Mouse (Mus musculus) erythroid progenitor cell, adult 5-6 weeks (primary cell): Measurements from ENCODE around the gene Cpne2. TPM values are rescaled to one million over a fixed set of nuclear protein-coding genes. Genes with fewer than 3 reads are reported as not detected.
A peak's percentile ranks its signal among the peaks of the same experiment; 100 is the strongest.

Experiments
- ATAC-seq: replicated peaks from 2 replicates; pipeline ENCODE4 v1.8.0; 2016; ENCODE audit warnings: moderate number of reproducible peaks, mild to moderate bottlenecking, moderate TSS enrichment, inconsistent platforms; ENCODE audit not compliant: poor library complexity, low FRiP score, severe bottlenecking
- total RNA-seq, 2 experiments: library from RNA; stranded (forward) in 1 of 2; stranded (reverse) in 1 of 2; fragments of 150-400 nt in 1 of 2; fragments of 186-747, 209-891 nt in 1 of 2; gene quantifications; 2 replicates each; pipeline versions ENCODE4 v1.2.3 to v1.2.4; 2015 to 2017; ENCODE audit warnings: low replicate concordance in 2 of 2

The Cpne2 gene
- total RNA-seq, 2 experiments from 2014 or later = 18.7 to 37.3 TPM

- no peak for ATAC-seq
Measured at GRCm38 (mm10) chr8:94569419-94569818, 36.6 kb downstream of the Cpne2 start.

- no peak for ATAC-seq
Measured at GRCm38 (mm10) chr8:94571896-94572295, 39.1 kb downstream of the Cpne2 start.

GRCm38 (mm10) chr8:94574159-94574907, 41.5 kb downstream of the Cpne2 start:
- ATAC-seq = no peak

- ATAC-seq = no peak
Measured at GRCm38 (mm10) chr8:94575148-94575547, 42.4 kb downstream of the Cpne2 start.

- ATAC-seq = no peak
Measured at GRCm38 (mm10) chr8:94581820-94582483, 49.2 kb downstream of the Cpne2 start.

- ATAC-seq = no peak
Measured at GRCm38 (mm10) chr8:94582569-94582968, 49.8 kb downstream of the Cpne2 start.

- ATAC-seq = peak; percentile 72
Measured at GRCm38 (mm10) chr8:94584238-94584817, 51.5 kb downstream of the Cpne2 start.

GRCm38 (mm10) chr8:94591691-94592090, 58.9 kb downstream of the Cpne2 start:
- no peak for ATAC-seq

GRCm38 (mm10) chr8:94594211-94594610, 61.4 kb downstream of the Cpne2 start:
- ATAC-seq = peak; percentile 74

GRCm38 (mm10) chr8:94600478-94600877, 67.7 kb downstream of the Cpne2 start:
- ATAC-seq = no peak

- ATAC-seq = peak; percentile 42
Measured at GRCm38 (mm10) chr8:94601034-94601606, 68.3 kb downstream of the Cpne2 start.

GRCm38 (mm10) chr8:94601607-94602385, 69.0 kb downstream of the Cpne2 start, which contains the start of the genes Rspry1 and Fam192a:
Gene Rspry1, plus strand, starts transcription at chr8:94601937.
Gene Fam192a, minus strand, starts transcription at chr8:94601997.
- ATAC-seq = peak; percentile 91

- ATAC-seq = peak; percentile 11; the same call in 1 of the 2 replicates
Measured at GRCm38 (mm10) chr8:94602471-94603131, 69.8 kb downstream of the Cpne2 start.

- ATAC-seq = no peak
Measured at GRCm38 (mm10) chr8:94604030-94604429, 71.2 kb downstream of the Cpne2 start.

GRCm38 (mm10) chr8:94607064-94607463, 74.3 kb downstream of the Cpne2 start:
- ATAC-seq = no peak
